Mouse (Mus musculus) CH12.LX (cell line): ENCODE measurements around the gene Hnrnpul1. TPM values are rescaled to one million over a fixed set of nuclear protein-coding genes. Genes with fewer than 3 reads are reported as not detected.
A peak's percentile ranks its signal among the peaks of the same experiment; 100 is the strongest.

Experiments
- DNase-seq: peaks from one replicate; pipeline ENCODE4 v3.0.0-alpha.2; 2013; ENCODE audit errors: extremely low read depth
- H3K27ac ChIP-seq: 2 replicates; pipeline ENCODE4 v1.5.1; 2012; ENCODE audit warnings: low read depth, mild to moderate bottlenecking, control low read depth, moderate library complexity; ENCODE audit not compliant: insufficient read depth
- H3K27me3 ChIP-seq: replicated peaks from 2 replicates; pipeline ENCODE3; 2012; ENCODE audit warnings: inconsistent platforms
- H3K36me3 ChIP-seq, 2 experiments: replicated peaks in 1 of 2; 2 replicates each; pipeline versions ENCODE3 to v1.6.1; 2012; ENCODE audit warnings: inconsistent platforms in 1 of 2, low read length in 1 of 2, mild to moderate bottlenecking in 1 of 2, mixed read lengths in 1 of 2, moderate library complexity in 1 of 2; ENCODE audit not compliant: control insufficient read depth in 1 of 2, insufficient read depth in 1 of 2
- H3K4me1 ChIP-seq, 2 experiments: 2 replicates each; pipeline ENCODE4 v1.6.1; 2012; ENCODE audit warnings: inconsistent platforms in 1 of 2, moderate library complexity in 1 of 2; ENCODE audit not compliant: insufficient read depth in 2 of 2, control insufficient read depth in 1 of 2
- H3K4me2 ChIP-seq: 2 replicates; pipeline ENCODE4 v1.6.1; 2012; ENCODE audit warnings: low read depth, mild to moderate bottlenecking, control low read depth; ENCODE audit not compliant: poor library complexity, insufficient read depth, severe bottlenecking
- H3K4me3 ChIP-seq, 3 experiments: fragments of 150-350 bp in 1 of 3; sonication (generic) in 1 of 3; replicated peaks in 1 of 3; 2 replicates each; pipeline versions ENCODE3 to v1.5.1; 2011 to 2012; ENCODE audit warnings: low read depth in 2 of 3, low read length in 2 of 3, mild to moderate bottlenecking in 2 of 3, moderate library complexity in 2 of 3, control low read depth in 1 of 3, improper control_type of control experiment in 1 of 3, inconsistent platforms in 1 of 3, mixed read lengths in 1 of 3; ENCODE audit not compliant: poor library complexity in 1 of 3
- H3K79me2 ChIP-seq: replicated peaks from 2 replicates; pipeline ENCODE4 v1.6.1; 2012; ENCODE audit warnings: mild to moderate bottlenecking, moderate library complexity; ENCODE audit not compliant: control insufficient read depth, poor library complexity, insufficient read depth, severe bottlenecking; ENCODE audit errors: extremely low read depth
- H3K9ac ChIP-seq: 2 replicates; pipeline ENCODE4 v1.6.1; 2012; ENCODE audit warnings: low read depth, mild to moderate bottlenecking, control low read depth, moderate library complexity; ENCODE audit not compliant: insufficient read depth
- H3K9me3 ChIP-seq: replicated peaks from 2 replicates; pipeline ENCODE3; 2012; ENCODE audit warnings: low read length, inconsistent platforms, mixed read lengths
- BHLHE40 ChIP-seq: IDR thresholded peaks from 2 replicates; pipeline ENCODE4 v1.6.1; 2011; ENCODE audit warnings: mild to moderate bottlenecking, low read depth, low read length, improper control_type of control experiment
- CHD2 ChIP-seq: IDR thresholded peaks from 2 replicates; pipeline ENCODE4 v1.6.1; 2011; ENCODE audit warnings: low read length, improper control_type of control experiment
- CTCF ChIP-seq, 2 experiments: IDR thresholded peaks in 1 of 2; conservative IDR thresholded peaks in 1 of 2; 2 replicates each; pipeline ENCODE4 v1.5.1; 2011 to 2012; ENCODE audit warnings: low read depth in 2 of 2, low read length in 2 of 2, improper control_type of control experiment in 1 of 2, inconsistent platforms in 1 of 2, mild to moderate bottlenecking in 1 of 2, moderate library complexity in 1 of 2
- E2F4 ChIP-seq: IDR thresholded peaks from 2 replicates; pipeline ENCODE4 v1.6.1; 2011; ENCODE audit warnings: low read depth, low read length, improper control_type of control experiment; ENCODE audit not compliant: insufficient replicate concordance
- ELF1 ChIP-seq: IDR thresholded peaks from 2 replicates; pipeline ENCODE4 v1.6.1; 2014; ENCODE audit warnings: low read depth, mild to moderate bottlenecking, inconsistent platforms, low read length, improper control_type of control experiment
- ETS1 ChIP-seq: conservative IDR thresholded peaks from 2 replicates; pipeline ENCODE4 v1.6.1; 2012; ENCODE audit warnings: low read depth, mild to moderate bottlenecking, inconsistent platforms, low read length, improper control_type of control experiment, moderate library complexity
- GABPA ChIP-seq: IDR thresholded peaks from 2 replicates; pipeline ENCODE4 v1.6.1; 2012; ENCODE audit warnings: low read depth, low read length, improper control_type of control experiment, inconsistent platforms; ENCODE audit not compliant: insufficient replicate concordance
- HCFC1 ChIP-seq: IDR thresholded peaks from 2 replicates; pipeline ENCODE4 v1.6.1; 2012; ENCODE audit warnings: low read depth, mild to moderate bottlenecking, inconsistent platforms, low read length, improper control_type of control experiment
- IRF4 ChIP-seq: IDR thresholded peaks from 2 replicates; pipeline ENCODE4 v1.6.1; 2014; ENCODE audit warnings: low read depth, mild to moderate bottlenecking, inconsistent platforms, low read length, improper control_type of control experiment
- JUN ChIP-seq: IDR thresholded peaks from 2 replicates; pipeline ENCODE4 v1.6.1; 2011; ENCODE audit warnings: low read depth, mild to moderate bottlenecking, low read length, improper control_type of control experiment, moderate library complexity; ENCODE audit not compliant: insufficient read depth
- JUND ChIP-seq: conservative IDR thresholded peaks from 2 replicates; pipeline ENCODE4 v1.6.1; 2011; ENCODE audit warnings: low read depth, low read length, improper control_type of control experiment
- KAT2A ChIP-seq: IDR thresholded peaks from 2 replicates; pipeline ENCODE4 v1.6.1; 2012; ENCODE audit warnings: low read length, improper control_type of control experiment, inconsistent platforms; ENCODE audit not compliant: insufficient replicate concordance
- MAX ChIP-seq: IDR thresholded peaks from 2 replicates; pipeline ENCODE4 v1.6.1; 2011; ENCODE audit warnings: low read length, improper control_type of control experiment
- MEF2A ChIP-seq: IDR thresholded peaks from 2 replicates; pipeline ENCODE4 v1.6.1; 2014; ENCODE audit warnings: low read depth, mild to moderate bottlenecking, inconsistent platforms, low read length, improper control_type of control experiment, borderline replicate concordance
- MXI1 ChIP-seq: IDR thresholded peaks from 2 replicates; pipeline ENCODE4 v1.6.1; 2011; ENCODE audit warnings: mild to moderate bottlenecking, low read depth, low read length, improper control_type of control experiment
- NELFE ChIP-seq: IDR thresholded peaks from 2 replicates; pipeline ENCODE4 v1.6.1; 2011; ENCODE audit warnings: low read depth, low read length, improper control_type of control experiment
- PAX5 ChIP-seq: IDR thresholded peaks from 2 replicates; pipeline ENCODE4 v1.6.1; 2012; ENCODE audit warnings: low read length, inconsistent platforms, mixed read lengths
- RAD21 ChIP-seq: IDR thresholded peaks from 2 replicates; pipeline ENCODE4 v1.6.1; 2011; ENCODE audit warnings: low read depth, mild to moderate bottlenecking, low read length, improper control_type of control experiment, moderate library complexity
- SIN3A ChIP-seq: IDR thresholded peaks from 2 replicates; pipeline ENCODE4 v1.6.1; 2012; ENCODE audit warnings: low read length, improper control_type of control experiment, inconsistent platforms
- SMC3 ChIP-seq: IDR thresholded peaks from 2 replicates; pipeline ENCODE4 v1.6.1; 2011; ENCODE audit warnings: low read depth, low read length, improper control_type of control experiment
- TBP ChIP-seq: conservative IDR thresholded peaks from 2 replicates; pipeline ENCODE4 v1.6.1; 2011; ENCODE audit warnings: low read depth, low read length, improper control_type of control experiment
- USF1 ChIP-seq: IDR thresholded peaks from 2 replicates; pipeline ENCODE4 v1.6.1; 2014; ENCODE audit warnings: low read depth, mild to moderate bottlenecking, inconsistent platforms, low read length, improper control_type of control experiment
- USF2 ChIP-seq: conservative IDR thresholded peaks from 2 replicates; pipeline ENCODE4 v1.6.1; 2011; ENCODE audit warnings: low read depth, low read length, improper control_type of control experiment
- ZC3H11A ChIP-seq: IDR thresholded peaks from 2 replicates; pipeline ENCODE4 v1.6.1; 2012; ENCODE audit warnings: low read depth, mild to moderate bottlenecking, inconsistent platforms, low read length, improper control_type of control experiment
- ZKSCAN1 ChIP-seq: IDR thresholded peaks from 2 replicates; pipeline ENCODE4 v1.6.1; 2012; ENCODE audit warnings: low read depth, inconsistent platforms, low read length, improper control_type of control experiment, borderline replicate concordance
- ZMIZ1 ChIP-seq: IDR thresholded peaks from 2 replicates; pipeline ENCODE4 v1.6.1; 2012; ENCODE audit warnings: low read depth, mild to moderate bottlenecking, inconsistent platforms, low read length, improper control_type of control experiment
- dilution Hi-C: fragments of 300-500 bp; cut with MboI; formaldehyde crosslinking; loops from 2 replicates; pipeline ENCODE4 v1.14.3; 2020; ENCODE audit warnings: low sequenced_read_pairs; ENCODE audit not compliant: extremely low pct_unique_long_range_greater_than_20kb, extremely low pct_ligation_motif_present
- in situ Hi-C: fragments of 300-500 bp; cut with MboI; formaldehyde crosslinking; loops from 3 replicates; pipeline ENCODE4 v1.14.3; 2019; ENCODE audit warnings: low sequenced_read_pairs, low pct_ligation_motif_present, low pct_unique_long_range_greater_than_20kb, mixed read lengths
- polyA plus RNA-seq: library from polyadenylated mRNA; unstranded; fragments of >175 nt; gene quantifications from 2 replicates; pipeline ENCODE4 v1.2.1, GENCODE M21; 2012; ENCODE audit warnings: low read depth; ENCODE audit not compliant: insufficient read length
- total RNA-seq, 2 experiments: library from RNA; depleted of rRNA; stranded (reverse); fragments of 300-350 nt in 1 of 2; fragments of >200 nt in 1 of 2; gene quantifications; 2 replicates each; pipeline ENCODE4 v1.2.3; 2012 to 2014

The Hnrnpul1 gene
- total and polyA plus RNA-seq, 3 experiments, result 52.6 to 188 (median 72.2) TPM

- TF ChIP-seq TBP (no peak), NELFE (no peak), MAX (no peak), JUND (no peak), GABPA (no peak), PAX5 (no peak), CTCF (conservative IDR thresholded peaks at IDR 0.05 in 1 of 2, IDR thresholded peaks at IDR 0.05 in 1 of 2; ENCODE audit: low read depth in 2 of 2, low read length in 2 of 2) (peak in 1 of 2 experiments; percentile 19; a peak in 2 of 4 replicates), RAD21 (peak; percentile 8), ZKSCAN1 (no peak), ETS1 (no peak), USF1 (no peak), SIN3A (no peak), MXI1 (no peak), ZMIZ1 (no peak)
- Histone ChIP-seq H3K27ac (no peak overlapping the region), H3K4me2 (no peak overlapping the region), H3K9me3 (peaks cover 27% of the 10 kb centered on the region), H3K36me3 (peaks cover 62 to 90% of the 10 kb centered on the region in 2 experiments), H3K27me3 (no peaks in the 10 kb centered on the region), H3K9ac (no peak overlapping the region), H3K4me3 (no peak overlapping the region), H3K4me1 (peaks cover 13 to 25% of the 10 kb centered on the region in 2 experiments), H3K79me2 (no peaks in the 10 kb centered on the region)
- DNase-seq, result no peak
- dilution Hi-C loops (no loop called here), in situ Hi-C loops (no loop called here)
These were observed 52.2 kb downstream of the Hnrnpul1 start for GRCm38 (mm10) chr7:25702350-25702749.

- peaks cover 65 to 88% of the 10 kb centered on the region in 2 experiments for H3K36me3 ChIP-seq
- no peak overlapping the region for H3K4me3 ChIP-seq
- dilution Hi-C loops, result no loop called here
These were observed 53.8 kb downstream of the Hnrnpul1 start for GRCm38 (mm10) chr7:25700732-25701131.

GRCm38 (mm10) chr7:25699851-25700250 lies 54.7 kb downstream of the Hnrnpul1 start:
- H3K27me3 ChIP-seq, result no peaks in the 10 kb centered on the region
- TF ChIP-seq USF1 (no peak), SMC3 (no peak), HCFC1 (no peak), MXI1 (no peak), ZKSCAN1 (no peak), MEF2A (no peak), CHD2 (no peak), IRF4 (no peak), ZC3H11A (no peak), JUN (no peak), KAT2A (no peak), NELFE (no peak), E2F4 (no peak), BHLHE40 (no peak), USF2 (no peak), TBP (no peak)
- H3K9ac ChIP-seq, result no peak overlapping the region
- H3K79me2 ChIP-seq, result no peaks in the 10 kb centered on the region
- no peak overlapping the region for H3K4me3 ChIP-seq
- no peaks in the 10 kb centered on the region for H3K4me1 ChIP-seq
- no peak for DNase-seq
- no peak overlapping the region for H3K4me2 ChIP-seq
- peaks cover 27% of the 10 kb centered on the region for H3K9me3 ChIP-seq
- peaks cover 66 to 89% of the 10 kb centered on the region in 2 experiments for H3K36me3 ChIP-seq
- in situ Hi-C loops (no loop called here), dilution Hi-C loops (no loop called here)
- no peak overlapping the region for H3K27ac ChIP-seq

More at GRCm38 (mm10) chr7:25700732-25701131, 53.8 kb downstream of the Hnrnpul1 start:
- H3K9ac ChIP-seq, result no peak overlapping the region
- DNase-seq, result no peak
- in situ Hi-C loops, result no loop called here
- H3K79me2 ChIP-seq, result no peaks in the 10 kb centered on the region
- peaks cover 3 to 9% of the 10 kb centered on the region in 2 experiments for H3K4me1 ChIP-seq
- H3K4me2 ChIP-seq, result no peak overlapping the region
- TF ChIP-seq CTCF (conservative IDR thresholded peaks at IDR 0.05 in 1 of 2, IDR thresholded peaks at IDR 0.05 in 1 of 2; ENCODE audit: low read depth in 2 of 2, low read length in 2 of 2) (peak in 1 of 2 experiments; percentile 20; a peak in 1 of 4 replicates), ELF1 (no peak)
- no peaks in the 10 kb centered on the region for H3K27me3 ChIP-seq
- no peak overlapping the region for H3K27ac ChIP-seq
- peaks cover 27% of the 10 kb centered on the region for H3K9me3 ChIP-seq
